In the genomic region with DNA sequence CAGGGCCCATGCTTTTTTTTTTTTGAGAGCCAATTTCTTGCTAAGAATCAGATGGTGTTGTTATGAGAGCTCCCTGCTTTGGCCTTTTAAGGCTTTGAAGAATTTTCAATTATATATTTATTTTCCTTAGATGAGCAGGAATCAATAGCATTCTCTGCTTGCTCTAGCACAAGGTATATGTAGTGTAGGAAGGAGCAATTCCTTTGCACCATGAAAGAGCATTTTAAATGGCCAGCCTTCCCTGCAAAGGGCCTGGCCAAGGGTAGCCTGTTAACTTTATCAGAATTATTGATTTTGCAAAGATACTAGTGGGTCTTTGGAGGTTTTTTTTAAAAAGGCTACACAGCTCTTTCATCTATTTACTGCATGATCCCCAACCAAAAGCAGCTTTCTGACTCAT, we compare ENCODE assay signal across 24 mouse cellular contexts.
"Had no signal": no experiment of that assay in that cellular context is flagged by ENCODE, and none has a peak within 500 bp of the region (broad histone marks: within the 10 kb centered on the region; RNA-seq: fewer than 3 reads in every experiment).

No protein-coding gene starts in this region.

- DNase-seq: forebrain, postnatal 0 days; gastrocnemius, postnatal 14 days; gastrocnemius, postnatal 36 days; heart, adult 18-20 months; heart, postnatal 14 days; heart, postnatal 36 days; kidney, adult 11 months; kidney, adult 2 months; kidney, adult 9 months; kidney, postnatal 14 days; kidney, postnatal 36 days; layer of hippocampus, adult 9-11 months; layer of hippocampus, postnatal 36 days; left cerebral cortex, postnatal 4 days had no signal

- H3K27ac ChIP-seq: heart, embryonic 13.5 days; heart, embryonic 15.5 days; hindbrain, embryonic 13.5 days; hindbrain, postnatal 0 days; kidney, embryonic 15.5 days; kidney, postnatal 0 days; limb, embryonic 13.5 days; limb, embryonic 15.5 days had no signal

- H3K9ac ChIP-seq: forebrain, postnatal 0 days; heart, embryonic 13.5 days; heart, embryonic 15.5 days; hindbrain, embryonic 13.5 days; kidney, embryonic 15.5 days; limb, embryonic 13.5 days; limb, embryonic 15.5 days had no signal

- H3K9me3 ChIP-seq: heart, embryonic 15.5 days; hindbrain, embryonic 13.5 days; kidney, embryonic 15.5 days; limb, embryonic 13.5 days; limb, embryonic 15.5 days had no signal

- H3K27me3 ChIP-seq: heart, embryonic 13.5 days; heart, embryonic 15.5 days; hindbrain, embryonic 13.5 days; kidney, embryonic 15.5 days; limb, embryonic 13.5 days; limb, embryonic 15.5 days had no signal

- H3K4me2 ChIP-seq: heart, embryonic 11.5 days; heart, embryonic 13.5 days; heart, embryonic 15.5 days; hindbrain, embryonic 13.5 days; kidney, embryonic 15.5 days; limb, embryonic 13.5 days; limb, embryonic 15.5 days had no signal

- H3K4me1 ChIP-seq: heart, embryonic 15.5 days; kidney, embryonic 15.5 days; limb, embryonic 13.5 days; limb, embryonic 15.5 days had no signal

- ATAC-seq: forebrain, postnatal 0 days; hindbrain, postnatal 0 days; intestine, embryonic 16.5 days had no signal

- H3K36me3 ChIP-seq: heart, embryonic 13.5 days; heart, embryonic 15.5 days; hindbrain, embryonic 13.5 days; kidney, embryonic 15.5 days; limb, embryonic 13.5 days; limb, embryonic 15.5 days had no signal

- H3K4me3 ChIP-seq: heart, embryonic 13.5 days; heart, embryonic 15.5 days; hindbrain, embryonic 13.5 days; kidney, embryonic 15.5 days; limb, embryonic 13.5 days; limb, embryonic 15.5 days had no signal
